Mouse (Mus musculus) macrophage (primary cell): Measurements from ENCODE around the gene Wdr19. TPM values are rescaled to one million over a fixed set of nuclear protein-coding genes. Genes with fewer than 3 reads are reported as not detected.

Experiments
- H3K27ac ChIP-seq: fragments of 350-480 bp; formaldehyde crosslinking; 2 replicates; pipeline ENCODE4 v1.9.0; 2021
- H3K36me3 ChIP-seq: fragments of 350-480 bp; formaldehyde crosslinking; 2 replicates; pipeline ENCODE4 v1.9.0; 2021; ENCODE audit errors: inconsistent target
- H3K4me3 ChIP-seq: fragments of 350-480 bp; formaldehyde crosslinking; 2 replicates; pipeline ENCODE4 v1.9.0; 2021; ENCODE audit errors: inconsistent target
- H3K79me2 ChIP-seq: fragments of 350-480 bp; formaldehyde crosslinking; 2 replicates; pipeline ENCODE4 v1.9.0; 2021; ENCODE audit errors: inconsistent target
- WGBS: methylation state at CpG from one replicate; pipeline ENCODE4 v1.1.7; 2026; ENCODE audit warnings: inconsistent platforms; ENCODE audit not compliant: missing documents; 5-methylcytosine and 5-hydroxymethylcytosine counted together
- polyA plus RNA-seq: library from polyadenylated mRNA; stranded (reverse); fragments of 250-400 nt; gene quantifications from 3 replicates; pipeline ENCODE4 v1.2.4, GENCODE M21; 2018; ENCODE audit warnings: inconsistent platforms

The Wdr19 gene
- polyA plus RNA-seq, 1 experiment from 2014 or later, result 3.9 TPM

GRCm38 (mm10) chr5:65175918-65176484 lies 23.5 kb upstream of the Wdr19 start:
- Histone ChIP-seq H3K36me3 (no peaks in the 10 kb centered on the region), H3K79me2 (no peaks in the 10 kb centered on the region), H3K27ac (no peak overlapping the region), H3K4me3 (no peak overlapping the region)
- WGBS, result 95% methylated on average over 13 of the region's 13 CpGs

- H3K4me3 ChIP-seq, result no peak overlapping the region
- WGBS, result 58% methylated on average over 11 of the region's 11 CpGs
- H3K27ac ChIP-seq, result no peak overlapping the region
- H3K79me2 ChIP-seq, result no peaks in the 10 kb centered on the region
- H3K36me3 ChIP-seq, result no peaks in the 10 kb centered on the region
Observed at GRCm38 (mm10) chr5:65177026-65177514, 22.4 kb upstream of the Wdr19 start.

- 94% methylated on average over 9 of the region's 9 CpGs for WGBS
- no peak overlapping the region for H3K27ac ChIP-seq
- no peaks in the 10 kb centered on the region for H3K79me2 ChIP-seq
- no peak overlapping the region for H3K4me3 ChIP-seq
- no peaks in the 10 kb centered on the region for H3K36me3 ChIP-seq
Observed at GRCm38 (mm10) chr5:65178477-65178876, 21.0 kb upstream of the Wdr19 start.

- no peak overlapping the region for H3K27ac ChIP-seq
- no peaks in the 10 kb centered on the region for H3K79me2 ChIP-seq
- H3K4me3 ChIP-seq, result no peak overlapping the region
- 87% methylated on average over 13 of the region's 21 CpGs for WGBS
- H3K36me3 ChIP-seq, result no peaks in the 10 kb centered on the region
Observed at GRCm38 (mm10) chr5:65181160-65181793, 18.2 kb upstream of the Wdr19 start.

GRCm38 (mm10) chr5:65181794-65182169 lies 17.7 kb upstream of the Wdr19 start:
- Histone ChIP-seq H3K79me2 (no peaks in the 10 kb centered on the region), H3K4me3 (no peak overlapping the region), H3K36me3 (no peaks in the 10 kb centered on the region), H3K27ac (no peak overlapping the region)
- 92% methylated on average over 4 of the region's 4 CpGs for WGBS

GRCm38 (mm10) chr5:65182268-65182667 lies 17.2 kb upstream of the Wdr19 start:
- no peaks in the 10 kb centered on the region for H3K36me3 ChIP-seq
- H3K79me2 ChIP-seq, result no peaks in the 10 kb centered on the region
- H3K4me3 ChIP-seq, result no peak overlapping the region
- H3K27ac ChIP-seq, result no peak overlapping the region
- WGBS, result 100% methylated on average over 1 of the region's 1 CpGs

- H3K27ac ChIP-seq, result no peak overlapping the region
- no peak overlapping the region for H3K4me3 ChIP-seq
- 97% methylated on average over 5 of the region's 5 CpGs for WGBS
- H3K79me2 ChIP-seq, result no peaks in the 10 kb centered on the region
- H3K36me3 ChIP-seq, result no peaks in the 10 kb centered on the region
Observed at GRCm38 (mm10) chr5:65191601-65192000, 7.9 kb upstream of the Wdr19 start.

GRCm38 (mm10) chr5:65194441-65194840 lies 5.1 kb upstream of the Wdr19 start:
- H3K36me3 ChIP-seq, result no peaks in the 10 kb centered on the region
- no peak overlapping the region for H3K27ac ChIP-seq
- 74% methylated on average over 9 of the region's 9 CpGs for WGBS
- no peak overlapping the region for H3K4me3 ChIP-seq
- no peaks in the 10 kb centered on the region for H3K79me2 ChIP-seq

GRCm38 (mm10) chr5:65204726-65205125 lies 5.2 kb downstream of the Wdr19 start:
- no peak overlapping the region for H3K27ac ChIP-seq

GRCm38 (mm10) chr5:65213321-65213720 lies 13.8 kb downstream of the Wdr19 start:
- no peak overlapping the region for H3K4me3 ChIP-seq
- H3K79me2 ChIP-seq, result no peaks in the 10 kb centered on the region
- H3K36me3 ChIP-seq, result no peaks in the 10 kb centered on the region
- 52% methylated on average over 6 of the region's 7 CpGs for WGBS
- no peak overlapping the region for H3K27ac ChIP-seq

More at GRCm38 (mm10) chr5:65204726-65205125, 5.2 kb downstream of the Wdr19 start:
- Histone ChIP-seq H3K36me3 (no peaks in the 10 kb centered on the region), H3K79me2 (no peaks in the 10 kb centered on the region), H3K4me3 (no peak overlapping the region)
- 91% methylated on average over 2 of the region's 2 CpGs for WGBS

GRCm38 (mm10) chr5:65217305-65218269 lies 18.1 kb downstream of the Wdr19 start:
- WGBS, result 64% methylated on average over 11 of the region's 11 CpGs
- H3K27ac ChIP-seq, result no peak overlapping the region
- no peaks in the 10 kb centered on the region for H3K79me2 ChIP-seq
- H3K4me3 ChIP-seq, result no peak overlapping the region
- no peaks in the 10 kb centered on the region for H3K36me3 ChIP-seq

GRCm38 (mm10) chr5:65221037-65221436 lies 21.5 kb downstream of the Wdr19 start:
- Histone ChIP-seq H3K4me3 (no peak overlapping the region), H3K79me2 (no peaks in the 10 kb centered on the region), H3K36me3 (no peaks in the 10 kb centered on the region), H3K27ac (no peak overlapping the region)
- WGBS, result 93% methylated on average over 7 of the region's 7 CpGs

GRCm38 (mm10) chr5:65224056-65224455 lies 24.6 kb downstream of the Wdr19 start:
- 98% methylated on average over 5 of the region's 5 CpGs for WGBS
- Histone ChIP-seq H3K27ac (no peak overlapping the region), H3K79me2 (no peaks in the 10 kb centered on the region), H3K4me3 (no peak overlapping the region), H3K36me3 (no peaks in the 10 kb centered on the region)

- H3K27ac ChIP-seq, result no peak overlapping the region
- 81% methylated on average over 10 of the region's 12 CpGs for WGBS
- no peaks in the 10 kb centered on the region for H3K79me2 ChIP-seq
- no peaks in the 10 kb centered on the region for H3K36me3 ChIP-seq
- H3K4me3 ChIP-seq, result no peak overlapping the region
Observed at GRCm38 (mm10) chr5:65231289-65232003, 31.9 kb downstream of the Wdr19 start.
